ENCODE assay signal across 11 mouse cellular contexts in genomic region chr5:104073602-104074001, GRCm38 (mm10). TPM values are rescaled to one million over a fixed set of nuclear protein-coding genes. Genes with fewer than 3 reads are reported as not detected.
A peak's percentile ranks its signal among the peaks of the same experiment; 100 is the strongest.
DNase-seq lines count a peak whose midpoint lies in the region; ATAC-seq and TF ChIP-seq lines count a peak whose summit lies in the region.
"Had no signal": no experiment of that assay in that cellular context is flagged by ENCODE, and none has a peak within 500 bp of the region (broad histone marks: within the 10 kb centered on the region; RNA-seq: fewer than 3 reads in every experiment).

No protein-coding gene starts in this region.

- H3K4me1 ChIP-seq in heart, embryonic 11.5 days (ENCODE audit: control insufficient read depth, insufficient read depth, low read length) = peaks cover 6% of the 10 kb centered on the region; the same call in 1 of the 2 replicates
- peaks cover 11% of the 10 kb centered on the region for H3K4me1 ChIP-seq in midbrain, embryonic 11.5 days (ENCODE audit: control insufficient read depth, insufficient read depth, low read length)
- peaks cover 38% of the 10 kb centered on the region for H3K4me1 ChIP-seq in midbrain, embryonic 10.5 days
- peaks cover 5% of the 10 kb centered on the region for H3K4me1 ChIP-seq in limb, embryonic 14.5 days (ENCODE audit: control insufficient read depth, insufficient read depth, low read length)
- H3K4me1 ChIP-seq in stomach, postnatal 0 days (replicated peaks; ENCODE audit: control insufficient read depth, insufficient read depth) = 0 out of 2 replicates have a peak, but pooled peaks cover 2% of the 10 kb centered on the region

- no peak overlapping the region for H3K4me3 ChIP-seq in heart, embryonic 11.5 days (ENCODE audit: low read depth, low read length)
- H3K4me3 ChIP-seq in midbrain, embryonic 11.5 days (ENCODE audit: low read depth, low read length) = no peak overlapping the region
- no peak overlapping the region for H3K4me3 ChIP-seq in midbrain, embryonic 10.5 days
- H3K4me3 ChIP-seq in limb, embryonic 14.5 days (replicated peaks; ENCODE audit: low read length) = no peak overlapping the region
- H3K4me3 ChIP-seq in stomach, postnatal 0 days (ENCODE audit: low read depth, low read length) = no peak overlapping the region

- ATAC-seq in heart, embryonic 11.5 days (replicated peaks; ENCODE audit: insufficient number of reproducible peaks, low FRiP score, low TSS enrichment) = peak; percentile 87
- peak; percentile 80 for ATAC-seq in midbrain, embryonic 11.5 days (ENCODE audit: low FRiP score)
- ATAC-seq in limb, embryonic 14.5 days (ENCODE audit: low FRiP score, low read depth) = peak; percentile 89
- peak; percentile 87 for ATAC-seq in stomach, postnatal 0 days (ENCODE audit: low FRiP score, low TSS enrichment)

- TF ChIP-seq CTCF in stomach, postnatal 0 days (IDR thresholded peaks at IDR 0.05; ENCODE audit: low read depth) = no peak

- DNase-seq in heart, postnatal 36 days = no peak
- no peak for DNase-seq in midbrain, embryonic 11.5 days (ENCODE audit: low spot score, missing footprints)
- no peak for DNase-seq in midbrain, embryonic 10.5 days (ENCODE audit: low spot score)
- no peak for DNase-seq in limb, embryonic 14.5 days (ENCODE audit: low spot score)
- no peak for DNase-seq in stomach, postnatal 0 days (ENCODE audit: low spot score)
- no peak for DNase-seq in spleen, adult 12 weeks (ENCODE audit: low spot score)
- DNase-seq in gastrocnemius, postnatal 4 days (ENCODE audit: low spot score in 2 of 2) = no peak
- DNase-seq: gastrocnemius, postnatal 10 days had no signal

- TF ChIP-seq POLR2A in limb, embryonic 14.5 days (IDR thresholded peaks at IDR 0.05; ENCODE audit: borderline replicate concordance, extremely low read depth, insufficient read depth, insufficient read length) = no peak

- no peak for TF ChIP-seq EP300 in stomach, postnatal 0 days (optimal IDR thresholded peaks at IDR 0.05)

- no peaks in the 10 kb centered on the region for H3K27me3 ChIP-seq in heart, embryonic 11.5 days (ENCODE audit: control insufficient read depth, insufficient read depth, low read length)
- H3K27me3 ChIP-seq in midbrain, embryonic 11.5 days (ENCODE audit: control insufficient read depth, insufficient read depth, low read length) = no peaks in the 10 kb centered on the region; the same call in 1 of the 2 replicates
- peaks cover 7% of the 10 kb centered on the region; the same call in 1 of the 2 replicates for H3K27me3 ChIP-seq in midbrain, embryonic 10.5 days (ENCODE audit: low read depth, poor library complexity, severe bottlenecking)
- no peaks in the 10 kb centered on the region; the same call in 1 of the 2 replicates for H3K27me3 ChIP-seq in limb, embryonic 14.5 days (ENCODE audit: control insufficient read depth, insufficient read depth, low read length)
- no peaks in the 10 kb centered on the region for H3K27me3 ChIP-seq in stomach, postnatal 0 days (ENCODE audit: control insufficient read depth, insufficient read depth, low read length)

- H3K9ac ChIP-seq in heart, embryonic 11.5 days (ENCODE audit: low read depth, low read length) = no peak overlapping the region
- H3K9ac ChIP-seq in midbrain, embryonic 11.5 days (ENCODE audit: low read length) = no peak overlapping the region
- no peak overlapping the region for H3K9ac ChIP-seq in limb, embryonic 14.5 days (ENCODE audit: low read depth, low read length, severe bottlenecking)
- no peak overlapping the region for H3K9ac ChIP-seq in stomach, postnatal 0 days (ENCODE audit: low read length)

- H3K27ac ChIP-seq in heart, embryonic 11.5 days (ENCODE audit: low read depth, low read length) = no peak overlapping the region
- H3K27ac ChIP-seq in midbrain, embryonic 11.5 days (ENCODE audit: low read depth, low read length) = no peak overlapping the region
- no peak overlapping the region for H3K27ac ChIP-seq in midbrain, embryonic 10.5 days (replicated peaks)
- H3K27ac ChIP-seq in limb, embryonic 14.5 days (replicated peaks; ENCODE audit: low read depth, low read length) = no peak overlapping the region
- H3K27ac ChIP-seq in stomach, postnatal 0 days (replicated peaks) = no peak overlapping the region

- H3K4me2 ChIP-seq in heart, embryonic 11.5 days = no peak overlapping the region
- no peak overlapping the region for H3K4me2 ChIP-seq in midbrain, embryonic 11.5 days
- H3K4me2 ChIP-seq in limb, embryonic 14.5 days (replicated peaks; ENCODE audit: low read depth, low read length, severe bottlenecking) = no peak overlapping the region
- no peak overlapping the region for H3K4me2 ChIP-seq in stomach, postnatal 0 days (replicated peaks; ENCODE audit: low read depth)

- no peaks in the 10 kb centered on the region for H3K9me3 ChIP-seq in heart, embryonic 11.5 days (replicated peaks; ENCODE audit: control insufficient read depth, low read length)
- H3K9me3 ChIP-seq in midbrain, embryonic 11.5 days (ENCODE audit: control insufficient read depth, low read length) = no peaks in the 10 kb centered on the region
- no peaks in the 10 kb centered on the region for H3K9me3 ChIP-seq in midbrain, embryonic 10.5 days (replicated peaks)
- no peaks in the 10 kb centered on the region for H3K9me3 ChIP-seq in limb, embryonic 14.5 days (ENCODE audit: control insufficient read depth, low read length)
- H3K9me3 ChIP-seq in stomach, postnatal 0 days (ENCODE audit: control insufficient read depth, low read length) = no peaks in the 10 kb centered on the region

- intact Hi-C loops in heart, postnatal 36 days (cut with DNase I) = loop anchor here (1.0 to 10.0 kb wide), 3 partner anchors 74 to 371 kb away; no protein-coding TSS in a partner anchor

- H3K36me3 ChIP-seq in heart, embryonic 11.5 days (ENCODE audit: control insufficient read depth, insufficient read depth, low read length) = no peaks in the 10 kb centered on the region
- no peaks in the 10 kb centered on the region for H3K36me3 ChIP-seq in midbrain, embryonic 11.5 days (ENCODE audit: control insufficient read depth, insufficient read depth, low read length)
- H3K36me3 ChIP-seq in midbrain, embryonic 10.5 days = no peaks in the 10 kb centered on the region
- H3K36me3 ChIP-seq in limb, embryonic 14.5 days (ENCODE audit: control insufficient read depth, insufficient read depth, low read length) = no peaks in the 10 kb centered on the region
- H3K36me3 ChIP-seq in stomach, postnatal 0 days (ENCODE audit: control insufficient read depth, insufficient read depth, low read length) = no peaks in the 10 kb centered on the region

- WGBS in heart, embryonic 11.5 days (ENCODE audit: insufficient replicate concordance) = 81% methylated on average over 5 of the region's 5 CpGs
- WGBS in midbrain, embryonic 11.5 days = 87% methylated on average over 5 of the region's 5 CpGs
- 84% methylated on average over 5 of the region's 5 CpGs for WGBS in midbrain, embryonic 10.5 days
- 61% methylated on average over 5 of the region's 5 CpGs for WGBS in limb, embryonic 14.5 days
- WGBS in stomach, postnatal 0 days = 90% methylated on average over 5 of the region's 5 CpGs

RNA-seq across cellular contexts. Expression of gene Gm17660, which starts 3.8 kb away (rescaled TPM):
- not detected in 2 replicates for polyA plus RNA-seq in heart, embryonic 11.5 days (2014; fragmentation: Nextera tagmentation; extraction: Ambion mirVana)
- not detected for total RNA-seq in heart, postnatal 36 days (2021)
- 0.29 TPM in 1 of 2 replicates, not detected in the other for polyA plus RNA-seq in midbrain, embryonic 11.5 days (2014; fragmentation: Nextera tagmentation; extraction: Ambion mirVana)
- polyA plus RNA-seq in midbrain, embryonic 10.5 days (2016; fragmentation: Nextera tagmentation; extraction: Ambion mirVana) = not detected in 2 replicates
- polyA plus RNA-seq in limb, embryonic 14.5 days (2012; rRNA removed) = not detected in 2 replicates
- not detected in 2 replicates for polyA plus RNA-seq in limb, embryonic 14.5 days (2014; fragmentation: Nextera tagmentation; extraction: Ambion mirVana)
- polyA plus RNA-seq in stomach, postnatal 0 days (2015; fragmentation: Nextera tagmentation; extraction: Ambion mirVana) = 0.35 TPM in 1 of 2 replicates, not detected in the other
- total RNA-seq in gastrocnemius, postnatal 4 days (2021) = not detected
- total RNA-seq: common myeloid progenitor, adult 5-6 weeks; gastrocnemius, postnatal 10 days had no signal
- polyA plus RNA-seq: small intestine, adult 2 months had no signal

RNA-seq across cellular contexts. Expression of gene Nudt9, which starts 27.5 kb away (rescaled TPM):
- polyA plus RNA-seq in heart, embryonic 11.5 days (2014; fragmentation: Nextera tagmentation; extraction: Ambion mirVana) = 51.8 and 53.5 TPM in 2 replicates
- total RNA-seq in heart, postnatal 36 days (2021) = 10 to 100 TPM; 53.7 to 55.6 TPM
- polyA plus RNA-seq in midbrain, embryonic 11.5 days (2014; fragmentation: Nextera tagmentation; extraction: Ambion mirVana) = 61.8 and 64.7 TPM in 2 replicates
- polyA plus RNA-seq in midbrain, embryonic 10.5 days (2016; fragmentation: Nextera tagmentation; extraction: Ambion mirVana) = 65.7 and 70.2 TPM in 2 replicates
- polyA plus RNA-seq in limb, embryonic 14.5 days (2012; rRNA removed) = 42.8 and 48.0 TPM in 2 replicates
- 58.6 and 59.9 TPM in 2 replicates for polyA plus RNA-seq in limb, embryonic 14.5 days (2014; fragmentation: Nextera tagmentation; extraction: Ambion mirVana)
- polyA plus RNA-seq in stomach, postnatal 0 days (2015; fragmentation: Nextera tagmentation; extraction: Ambion mirVana) = 53.0 and 57.1 TPM in 2 replicates
- 10 to 100 TPM; 38.9 to 39.9 TPM for total RNA-seq in gastrocnemius, postnatal 4 days (2021)

RNA-seq across cellular contexts. Expression of gene Sparcl1, which starts 39.9 kb away (rescaled TPM):
- 18.2 and 21.8 TPM in 2 replicates for polyA plus RNA-seq in heart, embryonic 11.5 days (2014; fragmentation: Nextera tagmentation; extraction: Ambion mirVana)
- total RNA-seq in heart, postnatal 36 days (2021) = 100 to 1,000 TPM; 218 to 246 TPM
- polyA plus RNA-seq in midbrain, embryonic 11.5 days (2014; fragmentation: Nextera tagmentation; extraction: Ambion mirVana) = 49.8 and 58.3 TPM in 2 replicates
- polyA plus RNA-seq in midbrain, embryonic 10.5 days (2016; fragmentation: Nextera tagmentation; extraction: Ambion mirVana) = 30.0 and 42.1 TPM in 2 replicates
- 47.7 and 68.4 TPM in 2 replicates for polyA plus RNA-seq in limb, embryonic 14.5 days (2012; rRNA removed)
- 63.9 and 67.8 TPM in 2 replicates for polyA plus RNA-seq in limb, embryonic 14.5 days (2014; fragmentation: Nextera tagmentation; extraction: Ambion mirVana)
- 206 and 241 TPM in 2 replicates for polyA plus RNA-seq in stomach, postnatal 0 days (2015; fragmentation: Nextera tagmentation; extraction: Ambion mirVana)
- total RNA-seq in gastrocnemius, postnatal 4 days (2021) = 100 to 1,000 TPM; 226 to 268 TPM
- total RNA-seq: common myeloid progenitor, adult 5-6 weeks had no signal

RNA-seq across cellular contexts. Expression of gene Hsd17b11, which starts 51.9 kb away (rescaled TPM):
- 4.2 and 5.3 TPM in 2 replicates for polyA plus RNA-seq in heart, embryonic 11.5 days (2014; fragmentation: Nextera tagmentation; extraction: Ambion mirVana)
- 10 to 100 TPM; 32.2 to 37.5 TPM for total RNA-seq in heart, postnatal 36 days (2021)
- 1.1 TPM in 2 replicates for polyA plus RNA-seq in midbrain, embryonic 11.5 days (2014; fragmentation: Nextera tagmentation; extraction: Ambion mirVana)
- polyA plus RNA-seq in midbrain, embryonic 10.5 days (2016; fragmentation: Nextera tagmentation; extraction: Ambion mirVana) = 1.3 and 1.6 TPM in 2 replicates
- polyA plus RNA-seq in limb, embryonic 14.5 days (2012; rRNA removed) = 13.7 and 16.2 TPM in 2 replicates
- polyA plus RNA-seq in limb, embryonic 14.5 days (2014; fragmentation: Nextera tagmentation; extraction: Ambion mirVana) = 3.4 and 3.5 TPM in 2 replicates
- 19.1 and 20.9 TPM in 2 replicates for polyA plus RNA-seq in stomach, postnatal 0 days (2015; fragmentation: Nextera tagmentation; extraction: Ambion mirVana)
- total RNA-seq in gastrocnemius, postnatal 4 days (2021) = 10 to 100 TPM; 22.7 to 25.9 TPM
